Mouse (Mus musculus) ES-E14 (cell line): ENCODE measurements around the gene Ralgps1. TPM values are rescaled to one million over a fixed set of nuclear protein-coding genes. Genes with fewer than 3 reads are reported as not detected.

Source experiments
- DNase-seq: peaks from one replicate; pipeline ENCODE4 v3.0.0-alpha.2; 2013; ENCODE audit warnings: low read depth, low spot score
- H3K27ac ChIP-seq: 2 replicates; pipeline ENCODE4 v1.5.1; 2012; ENCODE audit warnings: low read depth, mild to moderate bottlenecking, low read length, moderate library complexity, mixed read lengths; ENCODE audit not compliant: poor library complexity, insufficient read depth, severe bottlenecking
- H3K36me3 ChIP-seq: 2 replicates; pipeline ENCODE4 v1.6.1; 2012; ENCODE audit warnings: mild to moderate bottlenecking, low read length, moderate library complexity, mixed read lengths; ENCODE audit not compliant: control insufficient read depth, poor library complexity, insufficient read depth, severe bottlenecking
- H3K4me1 ChIP-seq, 2 experiments: fragments of 150-350 bp in 1 of 2; sonication (generic) in 1 of 2; 2 replicates each; pipeline ENCODE4 v1.6.1; 2012; ENCODE audit warnings: low read length in 2 of 2, mild to moderate bottlenecking in 1 of 2, mixed read lengths in 1 of 2; ENCODE audit not compliant: control insufficient read depth in 2 of 2, insufficient read depth in 2 of 2, poor library complexity in 1 of 2
- H3K4me3 ChIP-seq, 2 experiments: fragments of 150-350 bp in 1 of 2; sonication (generic) in 1 of 2; 2 replicates each; pipeline ENCODE4 v1.5.1; 2012; ENCODE audit warnings: low read length in 2 of 2, low read depth in 1 of 2, mild to moderate bottlenecking in 1 of 2, mixed read lengths in 1 of 2; ENCODE audit not compliant: insufficient read depth in 1 of 2, poor library complexity in 1 of 2, severe bottlenecking in 1 of 2
- H3K9ac ChIP-seq: 2 replicates; pipeline ENCODE4 v1.6.1; 2012; ENCODE audit warnings: low read depth, mild to moderate bottlenecking, low read length, mixed read lengths; ENCODE audit not compliant: poor library complexity, insufficient read depth, severe bottlenecking
- H3K9me3 ChIP-seq: fragments of 150-350 bp; sonication (generic); 2 replicates; pipeline ENCODE4 v1.6.1; 2012; ENCODE audit warnings: low read depth, mild to moderate bottlenecking, low read length; ENCODE audit not compliant: control insufficient read depth, insufficient read depth
- CHD2 ChIP-seq: IDR thresholded peaks from 2 replicates; pipeline ENCODE4 v1.6.1; 2014; ENCODE audit warnings: mild to moderate bottlenecking, low read depth, low read length, inconsistent platforms
- HCFC1 ChIP-seq: IDR thresholded peaks from 2 replicates; pipeline ENCODE4 v1.6.1; 2012; ENCODE audit warnings: low read length, inconsistent platforms, borderline replicate concordance; ENCODE audit not compliant: insufficient read depth
- MAFK ChIP-seq: IDR thresholded peaks from 2 replicates; pipeline ENCODE4 v1.6.1; 2014; ENCODE audit warnings: mild to moderate bottlenecking, low read depth, low read length, inconsistent platforms; ENCODE audit not compliant: insufficient read depth
- ZC3H11A ChIP-seq: IDR thresholded peaks from 2 replicates; pipeline ENCODE4 v1.6.1; 2012; ENCODE audit warnings: low read depth, mild to moderate bottlenecking, inconsistent platforms, low read length, borderline replicate concordance
- ZNF384 ChIP-seq: IDR thresholded peaks from 2 replicates; pipeline ENCODE4 v1.6.1; 2012; ENCODE audit warnings: low read depth, low read length, inconsistent platforms
- in situ Hi-C, 2 experiments: fragments of 600-800 bp; cut with MboI; formaldehyde crosslinking; loops; one replicate each; pipeline ENCODE4 v1.15.1; 2025; ENCODE audit warnings: low sequenced_read_pairs in 2 of 2, inconsistent platforms in 1 of 2; ENCODE audit not compliant: unreplicated experiment in 2 of 2
- total RNA-seq: library from RNA; depleted of rRNA; stranded (reverse); fragments of 300-350 nt; gene quantifications from 2 replicates; pipeline ENCODE4 v1.2.3, GENCODE M21; 2012

Ralgps1 gene
- total RNA-seq, 1 experiment = 5.4 TPM

- no peak for TF ChIP-seq ZNF384
- no peak for TF ChIP-seq MAFK
- TF ChIP-seq ZC3H11A = no peak
- no peak for TF ChIP-seq CHD2
- TF ChIP-seq HCFC1 = no peak
- H3K9me3 ChIP-seq = no peaks in the 10 kb centered on the region
- H3K9ac ChIP-seq = no peak overlapping the region
- H3K36me3 ChIP-seq = no peaks in the 10 kb centered on the region
- H3K4me1 ChIP-seq = no peaks in the 10 kb centered on the region
- no peak overlapping the region for H3K27ac ChIP-seq
- in situ Hi-C loops = no loop called here
- no peak for DNase-seq
- no peak overlapping the region for H3K4me3 ChIP-seq
Observed at GRCm38 (mm10) chr2:33265793-33266192, 105.5 kb downstream of the Ralgps1 start.

DNA sequence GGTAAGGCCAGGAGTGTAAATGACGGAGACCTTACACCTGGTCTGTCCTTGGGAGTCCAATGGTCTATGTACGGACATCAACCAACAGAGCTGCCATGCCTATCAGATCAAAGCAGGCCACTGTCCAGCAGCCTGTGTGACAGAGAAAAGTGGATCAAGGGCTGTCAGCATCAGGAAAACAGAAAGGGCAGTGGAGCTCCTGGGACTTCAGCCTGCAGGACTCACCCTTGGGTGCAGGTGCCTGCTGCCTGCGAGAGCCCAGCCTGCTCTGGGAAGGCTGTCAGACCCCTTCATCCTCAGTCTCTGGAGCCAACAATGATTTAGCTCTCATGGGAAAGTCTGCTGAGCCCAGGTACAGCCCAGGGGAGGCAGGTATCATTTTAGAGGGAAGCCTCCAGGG is 109.8 kb downstream of the Ralgps1 start:
- TF ChIP-seq ZC3H11A = no peak
- TF ChIP-seq MAFK = no peak
- TF ChIP-seq ZNF384 = no peak
- no peak for TF ChIP-seq CHD2
- TF ChIP-seq HCFC1 = no peak
- in situ Hi-C loops = no loop called here
- no peaks in the 10 kb centered on the region for H3K36me3 ChIP-seq
- no peak overlapping the region for H3K27ac ChIP-seq
- DNase-seq = no peak
- no peaks in the 10 kb centered on the region for H3K9me3 ChIP-seq
- no peaks in the 10 kb centered on the region for H3K4me1 ChIP-seq
- H3K4me3 ChIP-seq = no peak overlapping the region
- H3K9ac ChIP-seq = no peak overlapping the region

DNA sequence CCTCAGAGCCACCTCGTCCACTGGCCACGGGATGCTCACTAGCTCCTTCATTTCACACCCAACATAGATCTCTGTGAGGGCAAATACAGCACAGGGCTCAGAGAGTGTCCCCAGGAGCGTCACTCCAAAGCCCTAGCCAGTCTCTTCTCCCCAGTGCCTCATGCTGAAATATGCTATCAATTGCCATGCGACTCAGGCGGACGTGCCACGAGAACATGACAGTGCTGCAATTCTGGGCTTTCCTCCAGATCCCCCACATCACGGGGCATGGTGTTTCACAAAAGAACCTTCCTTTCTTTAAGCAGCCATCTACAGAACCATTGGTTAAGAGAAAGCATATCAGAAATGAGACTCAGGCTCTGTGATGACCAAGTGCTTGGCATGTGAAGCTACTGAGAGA is 110.5 kb downstream of the Ralgps1 start:
- Histone ChIP-seq H3K9me3 (no peaks in the 10 kb centered on the region), H3K36me3 (no peaks in the 10 kb centered on the region), H3K4me1 (no peaks in the 10 kb centered on the region), H3K9ac (no peak overlapping the region), H3K27ac (no peak overlapping the region), H3K4me3 (no peak overlapping the region)
- in situ Hi-C loops = no loop called here
- TF ChIP-seq ZC3H11A (no peak), ZNF384 (no peak), MAFK (no peak), CHD2 (no peak), HCFC1 (no peak)
- no peak for DNase-seq

GRCm38 (mm10) chr2:33256769-33257537 is 114.3 kb downstream of the Ralgps1 start:
- no peak overlapping the region for H3K9ac ChIP-seq
- DNase-seq = no peak
- in situ Hi-C loops = no loop called here
- no peaks in the 10 kb centered on the region for H3K9me3 ChIP-seq
- no peaks in the 10 kb centered on the region for H3K4me1 ChIP-seq
- no peak for TF ChIP-seq ZNF384
- TF ChIP-seq ZC3H11A = no peak
- no peak for TF ChIP-seq HCFC1
- TF ChIP-seq MAFK = no peak
- H3K27ac ChIP-seq = no peak overlapping the region
- H3K4me3 ChIP-seq = no peak overlapping the region
- H3K36me3 ChIP-seq = no peaks in the 10 kb centered on the region
